Mouse (Mus musculus): ENCODE results near the gene Naa10.

- no peak for TF ChIP-seq POLR2A (IDR thresholded peaks at IDR 0.05; ENCODE audit: control insufficient read depth, low read depth, low read length)
- no peak for TF ChIP-seq CTCF (IDR thresholded peaks at IDR 0.05; ENCODE audit: control insufficient read depth, insufficient read depth, insufficient replicate concordance, low read depth, low read length)
Observed at GRCm38 (mm10) chrX:73916945-73917344, 4.8 kb downstream of the Naa10 start.
